Mouse (Mus musculus): ENCODE results near the gene Gm45799. TPM values are rescaled to one million over a fixed set of nuclear protein-coding genes. Genes with fewer than 3 reads are reported as not detected.

The Gm45799 gene
- total and polyA plus RNA-seq, 3 experiments, result 67.2 to 109 TPM; not detected in 1

DNA sequence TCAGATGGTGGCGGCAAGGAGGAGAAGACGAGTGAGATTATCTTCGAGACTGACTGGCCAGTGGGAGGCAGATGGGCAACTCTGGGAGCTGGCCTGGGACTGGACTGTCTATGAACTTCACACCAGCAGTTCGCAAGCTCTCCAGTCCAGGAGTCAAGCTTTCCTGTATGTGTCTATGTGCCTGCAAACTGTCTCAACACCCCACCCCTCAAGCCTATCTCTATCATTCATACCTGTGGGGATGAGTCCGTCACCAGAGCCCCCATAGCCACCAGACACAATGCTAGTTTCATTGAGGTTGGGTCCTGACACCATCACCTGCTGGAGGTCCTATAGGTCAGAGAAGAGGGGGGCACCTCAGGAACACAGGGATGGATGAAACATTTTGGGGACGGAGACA is 1.6 kb upstream of the Gm45799 start:
- no peak overlapping the region for H3K27ac ChIP-seq (ENCODE audit: control insufficient read depth, low read depth, low read length)
- H3K4me1 ChIP-seq (ENCODE audit: control insufficient read depth in 1 of 2, insufficient read depth in 2 of 2, low read length in 2 of 2), result peaks cover 5 to 25% of the 10 kb centered on the region in 2 experiments
- no peaks in the 10 kb centered on the region for H3K27me3 ChIP-seq (ENCODE audit: control insufficient read depth in 1 of 2, insufficient read depth in 2 of 2, low read length in 2 of 2)
- DNase-seq (ENCODE audit: low read depth, low spot score), result no peak
- H3K9me3 ChIP-seq (replicated peaks; ENCODE audit: insufficient read depth, low read length), result no peaks in the 10 kb centered on the region
- H3K79me2 ChIP-seq (ENCODE audit: control insufficient read depth, insufficient read depth, low read length, poor library complexity), result peaks cover 28% of the 10 kb centered on the region
- H3K9ac ChIP-seq (ENCODE audit: control insufficient read depth, low read depth, low read length, poor library complexity, severe bottlenecking), result no peak overlapping the region
- H3K36me3 ChIP-seq (ENCODE audit: control insufficient read depth in 1 of 2, insufficient read depth in 2 of 2, low read length in 2 of 2), result peaks cover 0 to 27% of the 10 kb centered on the region in 2 experiments; a peak in 2 of 4 replicates
- TF ChIP-seq ZC3H11A (IDR thresholded peaks at IDR 0.05; ENCODE audit: low read depth, low read length), result no peak
- TF ChIP-seq MXI1 (IDR thresholded peaks at IDR 0.05; ENCODE audit: low read depth, low read length), result no peak
- no peak for TF ChIP-seq UBTF (IDR thresholded peaks at IDR 0.05; ENCODE audit: borderline replicate concordance, insufficient read depth, low read depth, low read length)
- TF ChIP-seq MYC (IDR thresholded peaks at IDR 0.05; ENCODE audit: low read depth, low read length), result no peak
- TF ChIP-seq HCFC1 (IDR thresholded peaks at IDR 0.05; ENCODE audit: low read depth, low read length), result no peak
- TF ChIP-seq POLR2AphosphoS5 (IDR thresholded peaks at IDR 0.05; ENCODE audit: borderline replicate concordance, low read depth, low read length), result no peak
- TF ChIP-seq TAL1 (IDR thresholded peaks at IDR 0.05; ENCODE audit: low read length), result no peak
- no peak for TF ChIP-seq ETS1 (IDR thresholded peaks at IDR 0.05; ENCODE audit: low read depth, low read length)
- TF ChIP-seq ELF1 (IDR thresholded peaks at IDR 0.05; ENCODE audit: low read depth, low read length), result no peak
- no peak for TF ChIP-seq NELFE (IDR thresholded peaks at IDR 0.05; ENCODE audit: low read depth, low read length)
- no peak for TF ChIP-seq ZNF384 (IDR thresholded peaks at IDR 0.05; ENCODE audit: low read depth, low read length)
- no peak for TF ChIP-seq E2F4 (IDR thresholded peaks at IDR 0.05; ENCODE audit: borderline replicate concordance, low read depth, low read length)
- TF ChIP-seq GATA1 (IDR thresholded peaks at IDR 0.05; ENCODE audit: low read depth, low read length), result no peak
- no peak for TF ChIP-seq CTCF (IDR thresholded peaks at IDR 0.05 in 2 of 3, conservative IDR thresholded peaks at IDR 0.05 in 1 of 3; ENCODE audit: control insufficient read depth in 1 of 3, insufficient read depth in 1 of 3, low read depth in 2 of 3, low read length in 3 of 3, poor library complexity in 1 of 3, severe bottlenecking in 1 of 3)
- no peak for TF ChIP-seq RCOR1 (IDR thresholded peaks at IDR 0.05; ENCODE audit: low read depth, low read length)
- no peak for TF ChIP-seq CHD2 (IDR thresholded peaks at IDR 0.05; ENCODE audit: low read length)
- no peak for TF ChIP-seq MAX (IDR thresholded peaks at IDR 0.05; ENCODE audit: low read length)
- no peak overlapping the region for H3K4me3 ChIP-seq (ENCODE audit: control insufficient read depth in 1 of 2, insufficient read depth in 1 of 2, low read depth in 2 of 2, low read length in 2 of 2)

DNA sequence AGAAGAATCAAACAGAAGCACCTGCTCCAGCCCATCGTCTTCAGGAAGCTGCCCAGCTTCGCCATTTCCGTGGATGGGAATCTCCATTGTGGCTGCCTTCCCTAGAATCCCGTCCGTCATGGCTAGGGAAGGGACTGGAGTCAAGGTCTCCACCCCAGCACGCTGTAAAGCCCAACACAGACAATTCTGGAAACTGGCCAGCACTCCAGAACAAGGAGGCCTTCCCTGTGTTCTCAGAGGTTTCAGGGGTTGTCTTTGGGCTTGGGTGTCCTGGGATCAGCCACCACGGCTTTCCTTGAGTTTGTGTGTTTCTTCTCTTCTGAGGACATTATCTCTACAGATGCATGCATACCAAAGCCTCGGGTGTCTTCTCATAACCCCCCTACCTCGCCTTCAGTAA is 1.0 kb upstream of the Gm45799 start:
- H3K27ac ChIP-seq (ENCODE audit: control insufficient read depth, low read depth, low read length), result no peak overlapping the region
- H3K27me3 ChIP-seq (ENCODE audit: control insufficient read depth in 1 of 2, insufficient read depth in 2 of 2, low read length in 2 of 2), result no peaks in the 10 kb centered on the region
- H3K79me2 ChIP-seq (ENCODE audit: control insufficient read depth, insufficient read depth, low read length, poor library complexity), result peaks cover 27% of the 10 kb centered on the region
- H3K36me3 ChIP-seq (ENCODE audit: control insufficient read depth in 1 of 2, insufficient read depth in 2 of 2, low read length in 2 of 2), result peaks cover 0 to 27% of the 10 kb centered on the region in 2 experiments; a peak in 2 of 4 replicates
- DNase-seq (ENCODE audit: low read depth, low spot score), result no peak
- H3K9ac ChIP-seq (ENCODE audit: control insufficient read depth, low read depth, low read length, poor library complexity, severe bottlenecking), result peak overlapping the region; percentile 83
- TF ChIP-seq ZC3H11A (IDR thresholded peaks at IDR 0.05; ENCODE audit: low read depth, low read length) (no peak), CTCF (IDR thresholded peaks at IDR 0.05 in 2 of 3, conservative IDR thresholded peaks at IDR 0.05 in 1 of 3; ENCODE audit: control insufficient read depth in 1 of 3, insufficient read depth in 1 of 3, low read depth in 2 of 3, low read length in 3 of 3, poor library complexity in 1 of 3, severe bottlenecking in 1 of 3) (no peak), RAD21 (IDR thresholded peaks at IDR 0.05; ENCODE audit: low read depth, low read length) (no peak), MYB (IDR thresholded peaks at IDR 0.05; ENCODE audit: low read depth, low read length) (no peak), RCOR1 (IDR thresholded peaks at IDR 0.05; ENCODE audit: low read depth, low read length) (no peak), HCFC1 (IDR thresholded peaks at IDR 0.05; ENCODE audit: low read depth, low read length) (no peak), MAX (IDR thresholded peaks at IDR 0.05; ENCODE audit: low read length) (no peak), KAT2A (conservative IDR thresholded peaks at IDR 0.05; ENCODE audit: low read depth, low read length) (no peak)
- H3K4me1 ChIP-seq (ENCODE audit: control insufficient read depth in 1 of 2, insufficient read depth in 2 of 2, low read length in 2 of 2), result peaks cover 5 to 25% of the 10 kb centered on the region in 2 experiments; a peak in 3 of 4 replicates
- H3K9me3 ChIP-seq (replicated peaks; ENCODE audit: insufficient read depth, low read length), result no peaks in the 10 kb centered on the region
- H3K4me3 ChIP-seq (ENCODE audit: control insufficient read depth in 1 of 2, insufficient read depth in 1 of 2, low read depth in 2 of 2, low read length in 2 of 2), result peak overlapping the region; percentile 74 to 88
